Mouse (Mus musculus) left cerebral cortex, adult 9 months (tissue): ENCODE measurements around the gene Vps72.
"Not testable (repeated sequence)": the region's sequence is repeated elsewhere in the genome, so short reads cannot be mapped to it uniquely, and the experiment has no call there.

ENCODE experiments used
- DNase-seq, 2 experiments: peaks; one replicate each; pipeline ENCODE4 v3.0.0; 2022; ENCODE audit warnings: low spot score in 2 of 2

Vps72 gene

DNA sequence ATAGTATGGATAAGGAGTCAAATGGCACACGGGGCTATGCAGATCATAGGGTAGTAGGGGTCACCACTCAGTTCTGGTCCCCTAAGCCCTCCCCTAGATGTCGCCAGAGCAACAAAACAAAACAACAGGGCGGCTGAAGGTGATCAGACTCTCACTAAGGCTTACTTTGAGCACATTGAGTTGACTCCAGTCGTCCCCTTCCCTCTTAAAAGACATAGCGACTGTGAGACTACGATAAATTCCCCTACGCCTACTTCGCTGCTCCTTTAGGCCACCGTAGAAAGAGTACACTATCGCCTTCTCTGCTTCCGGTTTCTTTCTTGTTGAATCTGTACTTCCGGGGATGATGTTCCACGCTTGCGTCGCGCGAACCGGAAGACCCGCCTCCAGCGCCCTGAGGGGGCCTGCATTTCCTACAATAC, 22.9 kb downstream of the Vps72 start, which contains the start of the genes Scnm1 and Lysmd1:
Scnm1 (minus strand) TSS at position 332 of the 422 bp plus-strand sequence.
Lysmd1 (plus strand) TSS at position 409 of the 422 bp plus-strand sequence.
- DNase-seq, result peak; percentile 93 to 95

DNA sequence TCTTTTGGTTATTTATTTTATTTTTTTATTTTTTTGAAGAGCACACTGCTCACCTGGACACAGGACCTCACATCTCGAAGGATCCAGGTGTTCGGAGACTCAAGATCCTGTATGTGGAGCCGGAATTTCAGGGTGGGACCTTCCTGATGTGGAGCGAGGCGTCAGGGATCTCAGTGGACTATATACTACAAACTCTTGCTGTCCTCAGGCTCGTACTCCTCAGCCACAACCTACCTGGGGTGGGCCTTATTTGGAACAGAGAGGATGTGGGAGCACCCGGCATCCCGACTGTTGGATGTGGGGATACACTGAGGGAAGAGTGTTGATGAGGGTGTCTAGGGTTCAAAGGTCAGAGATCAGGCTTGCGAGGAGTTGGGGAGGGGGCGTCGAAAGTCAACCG, 23.3 kb downstream of the Vps72 start:
- not testable (repeated sequence) for DNase-seq

DNA sequence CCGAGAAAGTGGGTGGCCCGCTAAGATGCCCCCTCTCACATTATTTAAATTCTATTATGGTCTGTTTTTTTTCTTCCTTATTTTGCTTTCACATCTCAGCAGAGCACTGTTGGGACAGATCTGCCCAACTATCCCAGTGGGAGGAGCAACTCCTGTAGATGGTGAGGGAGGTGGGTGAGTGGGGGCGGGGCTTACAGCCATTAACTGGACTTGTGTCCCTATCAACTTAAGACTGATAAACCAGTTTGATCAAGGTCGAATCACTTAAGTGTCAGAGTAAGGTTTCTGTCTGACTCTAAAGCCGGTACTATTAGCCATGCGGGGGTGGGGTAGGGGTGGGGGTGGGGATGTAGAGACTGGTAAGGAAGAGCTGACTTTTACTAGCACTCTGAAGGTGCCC, 24.2 kb downstream of the Vps72 start:
- DNase-seq, result peak in 1 of 2 experiments; percentile 49

DNA sequence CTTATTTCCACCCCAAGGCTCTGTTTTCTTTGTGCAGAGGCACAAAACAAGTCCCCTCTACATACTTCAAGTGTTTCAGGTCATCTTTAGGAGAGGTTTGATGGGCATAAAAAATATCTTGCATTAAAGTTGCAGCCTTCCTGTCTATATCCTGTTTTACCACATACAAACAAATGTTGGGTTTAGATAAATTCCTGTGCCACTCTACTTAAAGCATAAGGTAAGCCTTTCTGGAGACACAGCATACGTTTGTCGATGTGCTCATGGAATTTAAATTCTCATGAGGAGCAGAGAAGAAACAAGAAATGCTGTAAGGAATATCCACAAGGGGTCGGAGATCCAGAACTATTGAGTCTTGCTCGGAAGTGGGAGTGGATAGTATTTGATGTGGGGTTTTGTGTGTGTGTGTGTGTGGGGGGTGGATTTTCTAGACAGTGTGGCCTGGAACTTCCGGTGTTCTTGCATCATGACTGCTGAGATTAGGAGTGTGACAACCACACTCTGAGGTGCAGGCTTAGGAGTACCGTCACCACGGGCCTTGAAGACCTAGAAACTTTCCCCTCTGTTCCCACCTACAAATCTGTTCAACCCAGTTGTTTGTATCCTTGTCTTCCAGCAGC, 24.7 kb downstream of the Vps72 start:
- no peak for DNase-seq

DNA sequence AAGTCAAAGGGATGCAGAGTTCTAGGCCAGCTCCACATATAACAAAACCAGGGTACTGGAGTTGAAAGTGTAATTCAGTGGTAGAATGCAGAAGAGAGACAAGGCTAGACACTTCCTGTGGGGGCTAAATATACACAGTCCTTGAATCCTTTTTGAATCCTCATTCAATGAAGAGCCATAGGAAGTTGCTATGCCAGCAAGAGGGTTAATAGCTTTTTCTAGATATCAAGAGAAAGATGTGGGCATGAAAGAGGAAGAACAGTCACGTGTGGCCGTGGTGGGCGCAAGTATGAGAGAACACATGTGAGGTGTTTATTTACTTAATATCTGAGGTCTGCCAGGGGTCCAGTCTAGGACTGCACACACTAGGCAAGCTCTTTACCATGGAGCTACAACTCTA, 25.5 kb downstream of the Vps72 start:
- DNase-seq, result no peak

DNA sequence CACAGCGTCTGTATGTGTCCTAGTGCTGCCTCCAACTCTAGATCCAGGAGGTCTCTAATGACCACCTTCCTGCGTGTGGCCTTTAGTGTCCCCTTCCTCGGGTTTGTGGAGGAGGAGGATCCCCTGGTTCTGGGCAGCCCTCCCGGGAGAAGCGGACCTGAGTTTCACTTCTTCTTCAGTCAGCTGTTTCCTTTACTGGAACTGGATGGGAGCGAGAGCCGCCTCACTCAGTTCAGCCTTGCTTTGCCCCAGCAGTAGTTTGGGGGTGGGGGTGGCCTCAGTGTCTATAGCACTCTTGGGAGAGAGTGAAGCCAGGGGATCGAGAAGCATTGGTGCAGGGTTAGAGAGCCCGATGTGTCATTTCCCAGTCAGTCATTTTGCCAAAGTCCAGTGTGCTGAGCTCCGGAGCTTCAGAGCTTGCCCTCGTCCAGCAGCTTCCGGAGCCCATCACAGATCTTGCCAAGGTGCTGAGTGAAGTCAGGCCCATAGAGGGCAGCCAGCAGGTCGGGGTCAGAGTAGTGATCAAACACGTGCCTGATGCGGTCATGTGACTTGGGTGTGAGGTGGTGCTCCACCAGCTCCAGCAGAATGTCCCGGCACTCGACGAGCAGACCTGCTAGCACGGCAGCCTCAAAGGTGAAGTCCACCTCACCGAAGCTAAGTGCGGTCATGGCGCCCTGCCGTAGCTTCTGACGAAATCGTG, 28.9 kb downstream of the Vps72 start:
- DNase-seq, result no peak

DNA sequence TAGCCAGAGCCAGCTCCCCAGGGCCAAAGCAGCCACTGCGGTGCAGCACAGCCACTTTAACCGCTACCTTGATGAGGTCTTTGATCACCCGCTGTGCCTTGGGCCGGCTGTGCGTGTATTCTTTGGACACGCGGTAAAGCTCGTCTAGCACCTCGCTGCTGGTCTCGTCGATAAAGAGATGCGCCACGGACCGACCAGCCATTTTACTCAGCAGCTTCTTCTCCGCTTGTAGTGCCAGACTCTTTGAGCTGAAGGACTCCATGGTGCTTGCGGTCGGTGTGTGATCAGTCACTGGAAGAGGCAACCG, 29.4 kb downstream of the Vps72 start:
- no peak for DNase-seq

DNA sequence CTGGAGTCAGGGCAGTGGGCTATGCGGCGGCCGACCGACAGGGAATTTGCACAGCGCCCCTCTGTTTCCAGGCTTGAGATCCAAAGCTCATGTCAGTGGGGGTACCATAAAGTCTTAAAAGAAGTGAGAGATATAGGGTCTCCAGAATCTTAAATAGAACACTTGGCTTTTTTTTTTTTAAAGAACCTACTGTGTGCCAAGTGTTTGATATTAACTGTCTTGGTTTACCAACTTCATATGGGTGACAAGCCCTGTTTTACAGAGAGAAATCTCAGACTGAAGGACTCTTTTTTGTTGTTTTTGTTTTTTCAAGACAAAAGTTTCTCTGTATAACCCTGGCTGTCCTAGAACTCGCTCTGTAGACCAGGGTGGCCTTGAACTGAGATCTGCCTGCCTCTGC, 30.0 kb downstream of the Vps72 start:
- no peak for DNase-seq

DNA sequence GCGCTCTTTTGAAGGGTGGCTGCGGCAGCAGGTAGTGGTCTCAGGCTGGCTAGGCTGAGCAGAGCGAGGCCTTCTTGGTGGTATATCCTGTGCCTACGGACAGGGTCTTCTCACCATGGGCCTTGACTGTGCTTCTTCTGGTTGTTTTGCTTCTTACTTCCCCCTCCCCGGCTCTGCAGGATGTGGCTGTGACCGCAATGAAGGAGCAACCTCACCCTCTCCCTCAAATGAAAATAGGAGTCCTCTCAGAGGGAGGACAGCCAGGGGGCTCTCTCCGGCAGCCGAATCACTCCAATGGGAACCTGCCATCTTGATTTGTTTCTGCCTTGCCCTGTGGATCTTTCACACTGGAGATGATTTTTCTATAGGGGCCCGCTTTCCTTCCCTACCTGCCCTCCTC, 30.7 kb downstream of the Vps72 start:
- no peak for DNase-seq

DNA sequence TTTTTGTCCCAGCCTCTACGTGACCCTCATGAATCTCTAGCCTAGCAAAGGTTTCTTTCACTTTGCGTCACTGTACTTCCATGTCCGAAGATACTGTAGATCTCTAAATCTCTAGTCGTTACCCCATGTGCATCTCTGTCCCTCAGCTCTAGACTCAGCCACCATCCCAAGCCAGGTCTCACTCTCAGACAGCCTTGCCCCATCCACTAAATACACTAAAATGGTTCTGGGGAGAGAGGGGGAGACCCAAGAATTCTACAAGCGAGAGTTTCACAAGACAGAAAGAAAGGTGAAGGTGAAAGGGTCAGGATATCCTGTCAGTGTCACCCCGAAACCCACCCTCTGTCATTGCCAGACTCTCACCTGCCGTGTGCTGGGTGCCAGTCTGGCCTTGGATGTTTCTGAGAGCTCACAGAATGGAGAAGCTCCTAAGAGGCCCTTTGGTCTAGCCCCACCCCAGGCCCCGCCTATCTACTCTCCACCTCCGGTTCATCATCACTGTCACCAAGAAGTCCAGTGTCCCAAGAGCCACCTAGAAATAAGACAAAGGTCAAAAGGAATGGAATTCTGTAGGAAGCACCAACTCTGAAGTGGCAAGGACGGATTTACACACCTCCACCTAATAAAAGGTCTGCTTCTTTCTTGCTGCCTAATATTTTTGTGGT, 31.3 kb downstream of the Vps72 start, which contains the start of gene Tnfaip8l2:
Tnfaip8l2 (minus strand) TSS at position 409 of the 665 bp plus-strand sequence.
- no peak for DNase-seq

DNA sequence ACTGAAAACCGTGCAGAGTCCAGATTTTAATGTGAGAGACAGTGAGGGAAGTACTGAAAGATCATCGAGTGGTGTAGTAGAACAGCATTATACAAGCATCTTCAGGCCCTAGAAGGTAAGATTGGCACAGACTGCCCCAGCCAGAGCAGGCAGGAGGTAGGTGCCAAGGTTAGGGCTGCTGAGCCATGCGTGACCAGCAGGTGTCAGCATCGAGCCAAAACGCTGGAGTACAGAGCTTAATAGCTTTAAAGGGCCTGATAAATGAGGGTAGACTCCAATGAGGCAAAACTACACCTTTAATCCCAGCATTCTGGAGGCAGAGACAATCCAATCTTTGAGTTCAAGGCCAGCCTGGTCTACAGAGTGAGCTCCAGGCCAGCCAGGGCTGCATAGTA, 31.8 kb downstream of the Vps72 start:
- DNase-seq, result peak in 1 of 2 experiments; percentile 89

DNA sequence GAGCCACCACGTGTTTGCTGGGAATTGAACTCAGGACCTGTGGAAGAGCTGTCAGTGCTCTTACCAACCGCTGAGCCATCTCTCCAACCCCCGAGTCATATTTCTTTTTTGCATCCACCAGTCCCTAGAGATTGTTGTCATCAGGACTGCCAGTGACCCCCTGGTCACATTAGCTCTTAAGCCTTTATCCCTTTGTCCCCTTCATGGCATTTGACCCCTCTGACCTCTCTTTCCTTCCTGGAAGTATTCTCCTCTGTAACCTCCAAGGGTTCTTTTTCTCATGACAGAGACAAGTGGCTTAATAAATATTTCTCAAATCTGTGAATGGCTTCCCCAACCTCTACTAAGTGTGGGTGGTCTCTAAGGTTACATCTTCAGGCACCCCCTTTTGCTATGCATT, 37.1 kb downstream of the Vps72 start:
- DNase-seq, result no peak

DNA sequence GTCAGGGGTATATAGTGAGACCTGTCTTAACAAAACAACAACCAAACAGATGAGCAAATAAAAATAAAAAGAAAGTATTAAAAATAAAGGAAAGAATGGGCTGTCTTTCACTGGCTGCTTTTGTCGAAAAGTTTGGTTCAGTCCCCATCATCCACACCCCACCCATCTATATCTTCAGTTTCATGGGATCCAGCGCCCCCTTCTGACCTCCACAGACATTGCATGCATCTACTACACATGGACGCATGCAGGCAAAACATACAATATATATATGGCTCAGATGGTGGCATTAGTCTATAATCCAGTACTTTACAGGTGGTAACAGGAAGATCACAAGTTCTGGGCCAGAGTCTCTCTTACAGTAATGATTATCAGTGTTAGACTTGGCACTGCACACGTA, 43.1 kb downstream of the Vps72 start:
- DNase-seq, result no peak

DNA sequence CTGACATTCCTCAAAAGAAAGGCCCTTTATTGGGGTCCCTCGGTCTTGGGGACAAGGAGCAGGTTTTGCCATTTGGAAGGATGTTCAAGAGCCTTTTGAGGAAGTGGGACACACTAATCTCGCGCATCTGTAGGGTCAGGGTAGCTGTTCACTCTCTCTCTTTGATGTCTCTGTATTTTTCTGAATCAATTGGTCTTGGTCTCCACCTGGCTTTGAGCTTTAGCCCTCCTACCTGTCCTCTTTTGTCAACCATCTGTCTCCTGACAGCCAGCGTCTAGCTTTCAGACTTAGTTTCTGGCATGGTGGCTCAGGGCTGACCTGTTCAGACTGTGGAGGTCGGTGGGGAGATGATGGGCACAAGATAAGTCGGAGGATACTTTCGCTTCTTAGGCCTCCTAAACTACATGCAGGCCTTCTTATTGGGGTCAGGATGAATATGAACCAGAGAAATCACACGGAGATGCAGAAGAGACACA, 48.7 kb downstream of the Vps72 start:
- DNase-seq, result no peak

DNA sequence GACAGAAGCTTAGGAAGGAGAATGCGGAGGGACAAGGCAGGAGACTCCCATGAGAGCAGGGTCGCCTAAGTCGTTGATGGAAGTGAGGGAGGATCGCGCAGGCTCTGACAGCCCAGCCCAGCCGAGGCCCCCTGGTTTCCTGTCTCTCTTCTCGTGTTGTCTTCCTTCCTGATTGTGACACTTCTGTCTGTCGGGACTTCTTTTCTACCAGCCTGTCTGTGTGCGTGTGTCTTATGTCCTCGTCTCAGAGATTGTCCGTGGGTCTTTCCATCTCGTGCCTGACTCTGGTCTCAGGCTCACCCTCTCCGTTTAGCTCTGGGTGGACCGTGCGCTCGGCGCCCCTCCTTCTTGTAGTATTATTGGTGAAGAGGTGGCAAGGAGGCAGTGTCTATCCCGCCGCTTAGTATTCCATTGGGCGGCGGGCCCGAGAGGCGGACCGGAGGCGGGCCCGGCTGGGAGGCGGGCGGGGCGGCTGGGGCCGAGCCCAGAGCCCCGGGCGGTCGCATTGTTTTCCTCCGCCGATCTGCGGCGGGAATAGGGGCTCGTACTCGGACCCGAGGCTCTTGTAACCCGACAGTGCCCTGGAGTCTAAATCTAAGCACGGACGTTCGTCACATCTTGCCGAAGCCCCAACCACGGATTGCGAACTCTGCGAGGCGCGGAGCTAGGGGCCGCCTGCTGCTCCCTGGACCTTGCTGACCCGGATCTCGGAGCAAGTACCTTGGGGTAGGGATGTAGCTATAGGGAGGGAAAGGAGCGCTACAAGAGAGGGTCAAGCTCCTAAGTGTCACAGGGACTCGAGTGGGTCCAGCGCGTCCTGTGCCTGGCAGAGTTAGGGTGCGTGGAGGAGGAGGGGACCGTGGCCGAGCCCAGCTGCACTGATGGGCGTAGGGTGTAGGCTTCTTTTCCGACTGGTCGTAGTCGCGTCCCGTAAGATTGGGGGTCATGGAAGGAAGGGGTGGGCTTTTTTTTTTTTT, 49.5 kb downstream of the Vps72 start, which contains the start of gene Sema6c:
Sema6c (plus strand) TSS at position 471 of the 977 bp plus-strand sequence.
- peak; percentile 62 to 91 for DNase-seq

DNA sequence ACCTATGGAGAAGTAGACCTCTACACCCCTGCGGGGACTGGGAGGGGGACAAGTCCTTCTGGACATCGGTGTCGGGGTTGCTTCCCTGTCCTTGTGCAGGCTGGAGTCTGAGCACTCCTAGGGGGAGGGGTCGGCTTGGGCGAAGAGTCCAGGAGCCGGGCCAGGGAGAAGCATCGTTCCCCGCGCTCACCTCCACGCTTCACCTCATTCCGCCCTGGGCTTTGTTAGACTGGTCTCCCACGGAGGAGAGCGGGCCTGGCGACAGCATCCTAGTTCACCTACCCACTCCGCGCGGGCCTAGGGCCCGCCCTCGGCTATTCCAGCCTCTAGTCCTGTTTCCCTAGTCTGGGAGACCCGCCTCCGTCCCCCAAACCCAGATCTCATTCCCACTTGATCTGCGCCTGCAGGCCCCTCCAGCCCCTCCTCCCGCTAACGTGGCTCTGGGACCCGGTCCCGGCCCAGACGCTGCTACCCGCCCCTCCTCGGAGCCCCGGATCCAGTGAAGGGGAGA, 50.3 kb downstream of the Vps72 start:
- no peak for DNase-seq

DNA sequence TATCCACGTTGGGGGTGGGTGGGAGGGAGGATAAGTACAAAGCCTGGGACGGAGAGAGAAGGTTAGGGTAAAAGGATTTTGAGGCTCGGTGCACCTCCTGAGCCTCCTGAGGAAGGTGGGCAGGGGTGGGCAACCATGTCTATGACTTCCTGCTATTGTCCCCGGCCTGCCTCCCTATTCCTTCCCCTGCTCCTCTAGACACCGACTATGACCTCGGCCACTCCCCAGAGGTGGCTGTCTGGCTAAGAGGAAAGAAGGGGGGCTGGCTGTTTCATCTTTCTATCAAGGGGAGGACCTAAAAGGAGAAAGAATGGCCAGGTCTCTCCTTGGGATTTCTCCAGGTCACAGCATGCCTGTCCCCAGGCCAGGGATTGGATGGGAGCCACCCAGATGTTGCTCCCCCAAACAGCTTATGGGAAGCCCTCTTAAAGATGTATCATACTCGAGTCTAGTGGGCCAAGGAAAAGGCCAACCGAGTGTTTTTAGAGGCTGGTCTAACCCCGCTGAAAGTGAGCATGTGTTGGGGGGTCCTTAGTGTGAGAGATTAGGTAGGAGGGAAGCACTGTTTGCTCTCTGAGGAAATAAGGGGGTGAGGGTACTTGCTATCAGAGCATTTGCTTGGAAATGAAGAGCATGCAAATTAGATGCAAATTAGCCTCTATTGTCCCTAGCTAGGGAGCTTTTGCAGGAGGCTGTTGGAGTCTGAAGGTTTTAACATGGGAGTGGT, 51.0 kb downstream of the Vps72 start:
- no peak for DNase-seq

DNA sequence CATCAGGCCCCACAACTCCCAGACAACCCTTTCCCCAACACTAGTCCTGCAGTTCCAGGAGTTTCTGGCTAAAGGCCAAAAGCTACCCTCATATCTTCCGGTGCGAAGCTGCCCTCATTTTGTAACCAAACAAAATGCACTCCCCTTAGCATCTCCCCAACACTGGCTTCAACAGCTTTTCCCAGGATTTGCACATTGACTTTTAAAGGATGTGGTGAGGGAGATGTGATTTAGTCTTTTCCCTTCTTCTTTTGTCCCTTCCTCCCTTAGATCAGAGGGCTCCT, 51.5 kb downstream of the Vps72 start:
- no peak for DNase-seq

DNA sequence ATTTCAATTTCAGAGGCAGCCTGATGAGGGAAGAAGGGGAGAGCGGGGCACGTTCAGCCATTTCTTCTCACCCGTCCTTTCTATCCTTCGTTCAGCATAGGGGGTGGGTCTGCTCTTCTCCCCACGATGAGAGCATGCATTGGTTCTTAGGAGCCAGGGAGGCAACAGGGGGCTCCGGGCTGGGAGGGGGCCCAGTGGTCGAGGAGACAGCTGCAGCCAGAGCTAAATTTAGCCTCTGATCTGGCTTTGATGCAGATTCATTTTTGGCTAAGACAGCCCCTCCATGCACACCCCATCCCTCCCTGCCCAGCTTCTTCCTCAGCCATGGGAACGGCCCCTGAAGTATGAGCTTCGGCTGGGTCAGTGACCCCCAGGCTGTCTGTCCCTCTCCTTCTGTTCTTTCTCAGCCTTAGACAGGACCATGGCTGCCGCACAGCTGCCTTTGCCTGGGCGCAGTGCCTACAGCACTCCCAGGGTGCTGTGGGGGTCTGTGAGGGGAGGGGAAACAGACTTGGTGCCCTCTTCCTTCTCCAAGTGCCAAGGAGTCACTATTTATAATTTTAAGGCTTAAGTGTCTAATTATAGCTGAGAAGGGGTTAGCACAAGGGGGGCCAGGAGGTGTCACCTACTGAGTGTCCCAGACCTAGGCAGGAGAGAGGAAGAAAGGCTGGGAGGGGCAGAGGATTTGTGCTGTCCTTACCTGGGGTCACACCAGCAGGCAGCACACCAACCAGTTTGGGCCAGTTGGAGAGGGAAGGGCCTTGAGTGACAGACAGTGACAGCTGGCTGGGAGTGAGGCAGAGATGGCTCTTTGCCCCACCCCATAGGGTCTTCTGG, 52.8 kb downstream of the Vps72 start:
- no peak for DNase-seq

DNA sequence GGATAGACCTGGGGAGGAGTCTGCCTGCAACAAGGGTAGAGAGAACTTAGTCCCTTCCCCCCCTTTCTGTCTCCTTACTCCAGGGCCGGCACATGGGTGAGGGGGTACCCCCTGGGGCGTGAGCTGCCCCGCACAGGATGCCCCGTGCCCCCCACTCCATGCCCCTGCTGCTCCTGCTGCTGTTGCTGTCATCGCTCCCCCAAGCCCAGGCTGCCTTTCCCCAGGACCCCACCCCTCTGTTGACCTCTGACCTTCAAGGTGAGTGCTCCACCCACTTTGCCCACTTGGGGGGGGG, 53.4 kb downstream of the Vps72 start:
- no peak for DNase-seq
